Mouse (Mus musculus) gastrocnemius, adult 2 months (tissue): ENCODE measurements around the gene Cst3. TPM values are rescaled to one million over a fixed set of nuclear protein-coding genes. Genes with fewer than 3 reads are reported as not detected.

Experiments
- DNase-seq: peaks from one replicate; pipeline ENCODE4 v3.0.0; 2022
- H3K27ac ChIP-seq: fragments of 200-600 bp; 2 replicates; pipeline ENCODE4 v1.8.1; 2022; ENCODE audit warnings: mild to moderate bottlenecking
- H3K4me3 ChIP-seq: fragments of 200-600 bp; 2 replicates; pipeline ENCODE4 v1.8.1; 2022; ENCODE audit warnings: mild to moderate bottlenecking, moderate library complexity
- CTCF ChIP-seq: fragments of 200-600 bp; IDR thresholded peaks from 2 replicates; pipeline ENCODE4 v1.8.1; 2022; ENCODE audit warnings: antibody characterized with exemption, mild to moderate bottlenecking, moderate library complexity
- intact Hi-C: fragments of 180-260 bp; cut with DNase I; formaldehyde crosslinking; loops from one replicate; pipeline ENCODE4 v1.15.1; 2025
- total RNA-seq, 2 experiments: library from RNA; stranded (reverse); gene quantifications; 2 replicates each; pipeline ENCODE4 v1.2.3; 2021

The Cst3 gene
- total RNA-seq, 2 experiments from 2014 or later = 519 to 664 TPM

- DNase-seq = peak; percentile 36
- Histone ChIP-seq H3K4me3 (peak overlapping the region; percentile 75), H3K27ac (peak overlapping the region; percentile 95)
- no peak for TF ChIP-seq CTCF
- intact Hi-C loops = loop anchor here (2.0 kb wide), 1 partner anchor 26 kb away; no protein-coding TSS in a partner anchor
These were observed 716 bp downstream of the Cst3 start for GRCm38 (mm10) chr2:148874617-148875334.

- DNase-seq = no peak
- Histone ChIP-seq H3K27ac (peak overlapping the region; percentile 95), H3K4me3 (peak overlapping the region; percentile 75)
- no peak for TF ChIP-seq CTCF
- intact Hi-C loops = loop anchor here (2.0 kb wide), 1 partner anchor 27 kb away; no protein-coding TSS in a partner anchor
These were observed 1.3 kb downstream of the Cst3 start for GRCm38 (mm10) chr2:148874224-148874616.

GRCm38 (mm10) chr2:148872860-148873259, 2.6 kb downstream of the Cst3 start:
- Histone ChIP-seq H3K4me3 (peak overlapping the region; percentile 75), H3K27ac (peak overlapping the region; percentile 95)
- intact Hi-C loops = no loop called here
- no peak for TF ChIP-seq CTCF
- no peak for DNase-seq

GRCm38 (mm10) chr2:148870526-148870925, 5.0 kb downstream of the Cst3 start:
- no peak for TF ChIP-seq CTCF
- intact Hi-C loops = no loop called here
- DNase-seq = no peak
- Histone ChIP-seq H3K4me3 (no peak overlapping the region), H3K27ac (no peak overlapping the region)

GRCm38 (mm10) chr2:148868959-148869358, 6.5 kb downstream of the Cst3 start:
- H3K4me3 ChIP-seq = no peak overlapping the region
- no peak for TF ChIP-seq CTCF
- intact Hi-C loops = no loop called here
- no peak for DNase-seq
- H3K27ac ChIP-seq = no peak overlapping the region

GRCm38 (mm10) chr2:148864966-148865365, 10.5 kb downstream of the Cst3 start, which contains the start of gene 9230104L09Rik:
TSS of gene 9230104L09Rik (minus strand) at chr2:148865038.
- H3K27ac ChIP-seq = peak within 1 kb of the TSS; percentile 93

GRCm38 (mm10) chr2:148861693-148862092, 13.8 kb downstream of the Cst3 start:
- intact Hi-C loops = no loop called here
- no peak for DNase-seq
- peak; percentile 7; the same call in 1 of the 2 replicates for TF ChIP-seq CTCF
- Histone ChIP-seq H3K27ac (peak overlapping the region; percentile 78), H3K4me3 (no peak overlapping the region)

More at GRCm38 (mm10) chr2:148864966-148865365, 10.5 kb downstream of the Cst3 start, which contains the start of gene 9230104L09Rik:
- intact Hi-C loops = no loop called here
- H3K4me3 ChIP-seq = peak within 1 kb of the TSS; percentile 68
- peak; percentile 57 for DNase-seq
- TF ChIP-seq CTCF = no peak

GRCm38 (mm10) chr2:148860993-148861392, 14.5 kb downstream of the Cst3 start:
- Histone ChIP-seq H3K27ac (peak overlapping the region; percentile 78), H3K4me3 (no peak overlapping the region)
- intact Hi-C loops = no loop called here
- no peak for TF ChIP-seq CTCF
- no peak for DNase-seq

GRCm38 (mm10) chr2:148857506-148857905, 18.0 kb downstream of the Cst3 start:
- intact Hi-C loops = no loop called here
- H3K27ac ChIP-seq = peak overlapping the region; percentile 79
- no peak for TF ChIP-seq CTCF
- DNase-seq = no peak
- no peak overlapping the region for H3K4me3 ChIP-seq

- H3K4me3 ChIP-seq = peak overlapping the region; percentile 46
- intact Hi-C loops = no loop called here
- no peak for TF ChIP-seq CTCF
- DNase-seq = no peak
- peak overlapping the region; percentile 79 for H3K27ac ChIP-seq
These were observed 18.7 kb downstream of the Cst3 start for GRCm38 (mm10) chr2:148856630-148857400.

GRCm38 (mm10) chr2:148851116-148851906, 24.2 kb downstream of the Cst3 start:
- peak; percentile 75 for TF ChIP-seq CTCF
- DNase-seq = peak; percentile 66
- intact Hi-C loops = loop anchor here (1.0 to 5.0 kb wide), 2 partner anchors 51 to 99 kb away; partner anchors contain the start of gene Cstl1
- Histone ChIP-seq H3K27ac (peak overlapping the region; percentile 58; the same call in 1 of the 2 replicates), H3K4me3 (peak overlapping the region; percentile 63)

- no peak for DNase-seq
- intact Hi-C loops = no loop called here
- no peak overlapping the region for H3K27ac ChIP-seq
- no peak overlapping the region for H3K4me3 ChIP-seq
- no peak for TF ChIP-seq CTCF
These were observed 36.3 kb downstream of the Cst3 start for GRCm38 (mm10) chr2:148839224-148839623.
